Mouse (Mus musculus) hindbrain, embryonic 10.5 days (tissue): ENCODE measurements around the gene Ccl26. TPM values are rescaled to one million over a fixed set of nuclear protein-coding genes. Genes with fewer than 3 reads are reported as not detected.
"Not testable (repeated sequence)": the region's sequence is repeated elsewhere in the genome, so short reads cannot be mapped to it uniquely, and the experiment has no call there.

Experiments used
- DNase-seq: peaks from one replicate; pipeline ENCODE4 v3.0.0-alpha.2; 2017; ENCODE audit warnings: low spot score
- H3K27ac ChIP-seq: fragments of 300-500 bp; sonication (generic); 2 replicates; pipeline ENCODE4 v1.5.1; 2016; ENCODE audit warnings: mild to moderate bottlenecking, moderate library complexity
- H3K27me3 ChIP-seq: fragments of 300-500 bp; sonication (generic); 2 replicates; pipeline ENCODE4 v1.6.1; 2016; ENCODE audit warnings: mild to moderate bottlenecking; ENCODE audit not compliant: poor library complexity, insufficient read depth, severe bottlenecking
- H3K36me3 ChIP-seq: fragments of 300-500 bp; sonication (generic); 2 replicates; pipeline ENCODE4 v1.6.1; 2016; ENCODE audit warnings: mild to moderate bottlenecking, moderate library complexity
- H3K4me1 ChIP-seq: fragments of 300-500 bp; sonication (generic); replicated peaks from 2 replicates; pipeline ENCODE4 v1.6.1; 2016; ENCODE audit warnings: mild to moderate bottlenecking
- H3K4me3 ChIP-seq: fragments of 300-500 bp; sonication (generic); 2 replicates; pipeline ENCODE4 v1.5.1; 2016; ENCODE audit warnings: mild to moderate bottlenecking, moderate library complexity
- H3K9me3 ChIP-seq: fragments of 300-500 bp; sonication (generic); 2 replicates; pipeline ENCODE4 v1.6.1; 2016; ENCODE audit warnings: mild to moderate bottlenecking, moderate library complexity
- WGBS: fragments of 180-500 bp; shearing (Covaris S2); methylation state at CpG from one replicate; pipeline ENCODE4 v1.1.7; 2016; 5-methylcytosine and 5-hydroxymethylcytosine counted together
- polyA plus RNA-seq: library from polyadenylated mRNA; unstranded; fragments of >200 nt; fragmentation: Nextera tagmentation; extraction: Ambion mirVana; gene quantifications from 2 replicates; pipeline ENCODE4 v1.2.1, GENCODE M21; 2016

Ccl26 gene
- not detected in 2 replicates for polyA plus RNA-seq

DNA sequence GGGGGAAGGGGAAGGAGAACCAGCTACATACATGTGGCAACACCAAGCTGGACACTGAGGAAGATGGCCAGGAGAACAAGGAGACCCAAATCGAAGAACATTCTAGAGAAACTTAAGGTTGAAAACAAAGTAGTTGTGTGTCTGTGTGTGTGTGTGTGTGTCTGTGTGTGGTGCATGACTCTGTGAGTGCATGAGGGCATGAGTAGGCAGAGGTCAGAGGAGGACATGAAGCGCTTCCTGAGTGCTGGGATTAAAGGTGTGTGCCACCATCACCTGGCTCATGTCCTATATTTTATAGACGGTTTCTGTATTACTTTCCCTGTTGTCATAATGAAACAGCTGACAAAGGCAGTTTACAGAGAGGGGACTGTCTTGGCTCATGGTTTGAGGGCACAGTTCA lies at the start of gene Ccl26:
TSS of gene Ccl26 (minus strand) at position 101 of the 400 bp plus-strand sequence.
- H3K4me1 ChIP-seq = no peaks in the 10 kb centered on the region
- no peaks in the 10 kb centered on the region for H3K27me3 ChIP-seq
- H3K36me3 ChIP-seq = no peaks in the 10 kb centered on the region
- whole genome bisulfite sequencing = 91% methylated on average over 3 of the region's 3 CpGs
- no peak for DNase-seq
- no peaks in the 10 kb centered on the region for H3K9me3 ChIP-seq
- no peak within 1 kb of the TSS for H3K27ac ChIP-seq
- no peak within 1 kb of the TSS for H3K4me3 ChIP-seq

DNA sequence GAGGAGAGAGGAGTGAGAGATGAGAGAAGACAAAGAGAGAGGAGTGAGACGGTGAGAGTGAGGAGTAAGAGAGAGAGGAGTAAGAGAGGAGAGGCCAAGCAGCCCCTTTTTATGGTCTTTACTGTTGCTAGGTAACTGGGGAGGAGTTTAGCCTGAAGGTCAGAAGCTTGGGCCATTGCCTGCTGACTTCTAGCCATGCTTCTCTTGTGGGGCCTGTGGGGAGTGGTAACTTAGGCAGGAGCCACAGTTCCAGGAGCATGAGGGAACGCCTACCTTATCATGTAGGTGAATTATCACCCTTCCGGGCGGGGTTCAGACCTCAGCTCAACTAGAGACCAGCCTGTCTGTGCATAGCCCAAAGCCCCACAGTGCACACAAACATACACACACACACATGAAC lies 46.4 kb upstream of the Ccl26 start:
- H3K9me3 ChIP-seq = 0 out of 2 replicates have a peak, but pooled peaks cover 2% of the 10 kb centered on the region
- no peaks in the 10 kb centered on the region for H3K27me3 ChIP-seq
- no peak overlapping the region for H3K4me3 ChIP-seq
- no peaks in the 10 kb centered on the region for H3K4me1 ChIP-seq
- no peak for DNase-seq
- no peak overlapping the region for H3K27ac ChIP-seq
- no peaks in the 10 kb centered on the region for H3K36me3 ChIP-seq
- WGBS = 79% methylated on average over 4 of the region's 4 CpGs

DNA sequence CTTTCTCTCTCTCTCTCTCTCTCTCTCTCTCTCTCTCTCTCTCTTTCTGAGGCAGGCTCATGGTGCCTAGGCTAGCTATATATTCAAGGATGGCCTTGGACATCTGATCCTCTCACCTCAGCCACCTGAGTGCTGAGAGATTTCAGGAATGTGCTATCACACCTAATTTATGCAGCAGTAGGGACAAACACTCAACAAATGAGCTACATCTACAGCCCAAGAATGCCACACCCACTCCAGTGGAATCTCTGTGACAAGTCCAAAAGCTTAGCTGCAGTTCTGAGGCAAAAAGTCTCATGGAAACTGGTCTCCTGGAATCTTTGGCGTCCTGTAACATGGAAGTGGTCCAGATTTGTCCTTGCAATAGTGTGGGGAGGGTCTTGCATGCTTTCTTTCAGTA lies 44.2 kb upstream of the Ccl26 start:
- H3K27ac ChIP-seq = no peak overlapping the region
- no peak overlapping the region for H3K4me3 ChIP-seq
- peaks cover 8% of the 10 kb centered on the region for H3K9me3 ChIP-seq
- H3K27me3 ChIP-seq = no peaks in the 10 kb centered on the region
- DNase-seq = no peak
- 55% methylated on average over 1 of the region's 1 CpGs for WGBS
- no peaks in the 10 kb centered on the region for H3K4me1 ChIP-seq
- no peaks in the 10 kb centered on the region for H3K36me3 ChIP-seq

DNA sequence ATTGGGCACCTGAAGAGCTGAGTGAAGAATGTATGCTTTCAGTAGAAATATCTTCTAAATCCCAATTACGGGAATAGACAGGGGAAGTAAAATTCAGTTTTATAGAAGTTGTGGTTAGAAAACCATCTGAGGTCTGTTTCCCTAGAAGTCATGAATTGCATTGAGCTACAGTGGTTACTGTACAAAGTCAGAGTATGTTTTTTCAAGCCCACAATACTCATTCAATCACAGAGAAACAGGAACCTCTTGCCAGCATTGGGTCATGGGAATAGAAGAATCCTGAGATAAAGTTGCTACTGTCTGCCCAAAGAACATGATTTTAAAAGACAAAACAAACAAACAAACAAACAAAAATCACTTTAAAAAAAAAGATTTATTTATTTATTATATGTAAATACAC lies 43.3 kb upstream of the Ccl26 start:
- not testable (repeated sequence) for H3K4me3 ChIP-seq, H3K4me1 ChIP-seq, H3K27me3 ChIP-seq, DNase-seq, H3K9me3 ChIP-seq, H3K36me3 ChIP-seq, H3K27ac ChIP-seq
- no CpG with 5 or more reads among the region's 1 CpGs for WGBS

DNA sequence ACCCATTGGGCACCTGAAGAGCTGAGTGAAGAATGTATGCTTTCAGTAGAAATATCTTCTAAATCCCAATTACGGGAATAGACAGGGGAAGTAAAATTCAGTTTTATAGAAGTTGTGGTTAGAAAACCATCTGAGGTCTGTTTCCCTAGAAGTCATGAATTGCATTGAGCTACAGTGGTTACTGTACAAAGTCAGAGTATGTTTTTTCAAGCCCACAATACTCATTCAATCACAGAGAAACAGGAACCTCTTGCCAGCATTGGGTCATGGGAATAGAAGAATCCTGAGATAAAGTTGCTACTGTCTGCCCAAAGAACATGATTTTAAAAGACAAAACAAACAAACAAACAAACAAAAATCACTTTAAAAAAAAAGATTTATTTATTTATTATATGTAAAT lies 41.3 kb upstream of the Ccl26 start:
- H3K27me3 ChIP-seq, H3K4me3 ChIP-seq, H3K4me1 ChIP-seq, H3K9me3 ChIP-seq, H3K36me3 ChIP-seq, DNase-seq, H3K27ac ChIP-seq: not testable (repeated sequence)
- WGBS = no CpG with 5 or more reads among the region's 1 CpGs

DNA sequence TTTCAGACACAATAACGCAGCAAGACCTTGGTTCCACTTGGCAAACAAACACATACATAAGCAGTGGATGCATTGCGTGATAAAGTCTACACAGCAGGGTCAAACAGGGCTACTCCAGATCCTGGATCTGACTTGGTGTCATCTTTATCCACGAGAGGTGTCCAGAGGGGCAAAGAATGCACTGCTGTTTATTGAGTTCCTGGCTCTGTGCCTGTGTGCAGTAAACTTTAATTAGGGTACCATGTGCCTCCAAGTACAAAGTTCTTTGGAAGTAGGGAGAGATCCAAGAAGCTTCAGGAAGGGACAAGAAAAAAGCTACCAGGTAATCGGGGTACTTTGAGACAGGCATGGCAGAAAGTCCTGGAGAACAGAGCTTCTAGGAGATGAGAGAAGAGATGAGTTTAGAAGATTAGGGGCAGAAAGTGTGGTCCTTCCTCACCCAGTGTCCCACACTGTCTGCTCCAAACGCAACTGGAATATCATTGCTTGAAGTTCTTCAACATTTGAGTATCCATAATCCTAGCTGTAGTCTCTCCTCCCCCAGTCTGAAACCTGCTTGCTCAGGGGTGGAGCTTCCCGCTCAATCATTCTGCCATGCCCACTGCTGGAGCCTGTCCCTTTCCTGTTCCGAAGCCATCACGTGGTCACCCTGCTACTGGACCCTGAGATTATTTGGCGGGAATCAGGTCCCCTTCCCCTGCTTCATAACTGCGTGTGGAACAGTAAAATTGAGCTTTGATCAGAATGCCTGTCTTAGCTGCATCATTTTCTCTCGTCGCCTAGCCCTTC lies 26.8 kb upstream of the Ccl26 start:
- Histone ChIP-seq H3K36me3 (no peaks in the 10 kb centered on the region), H3K27me3 (no peaks in the 10 kb centered on the region), H3K9me3 (peaks cover 16% of the 10 kb centered on the region), H3K27ac (no peak overlapping the region), H3K4me1 (peaks cover 6% of the 10 kb centered on the region; the same call in 1 of the 2 replicates), H3K4me3 (no peak overlapping the region)
- WGBS = 80% methylated on average over 12 of the region's 12 CpGs
- DNase-seq = no peak

DNA sequence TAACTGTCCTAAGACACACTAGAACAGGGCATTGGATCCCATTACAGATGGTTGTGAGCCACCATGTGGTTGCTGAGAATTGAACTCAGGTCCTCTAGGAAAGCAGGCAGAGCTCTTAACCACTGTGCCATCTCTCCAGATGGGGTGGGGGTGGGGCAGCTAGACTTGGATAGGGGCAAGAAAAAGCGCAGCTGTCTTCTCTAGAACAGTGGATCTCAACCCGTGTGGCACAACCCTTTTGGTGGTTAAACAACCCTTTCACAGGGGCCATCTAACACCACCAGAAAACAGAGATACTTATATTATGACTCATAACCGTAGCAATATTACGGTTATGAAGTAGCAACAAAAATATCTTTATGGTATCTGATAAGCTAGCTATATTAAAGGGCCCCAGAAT lies 24.4 kb upstream of the Ccl26 start:
- H3K36me3 ChIP-seq = no peaks in the 10 kb centered on the region
- peaks cover 16% of the 10 kb centered on the region for H3K9me3 ChIP-seq
- no peak overlapping the region for H3K27ac ChIP-seq
- H3K27me3 ChIP-seq = no peaks in the 10 kb centered on the region
- peaks cover 6% of the 10 kb centered on the region; the same call in 1 of the 2 replicates for H3K4me1 ChIP-seq
- H3K4me3 ChIP-seq = no peak overlapping the region
- DNase-seq = no peak
- WGBS = 88% methylated on average over 4 of the region's 4 CpGs

DNA sequence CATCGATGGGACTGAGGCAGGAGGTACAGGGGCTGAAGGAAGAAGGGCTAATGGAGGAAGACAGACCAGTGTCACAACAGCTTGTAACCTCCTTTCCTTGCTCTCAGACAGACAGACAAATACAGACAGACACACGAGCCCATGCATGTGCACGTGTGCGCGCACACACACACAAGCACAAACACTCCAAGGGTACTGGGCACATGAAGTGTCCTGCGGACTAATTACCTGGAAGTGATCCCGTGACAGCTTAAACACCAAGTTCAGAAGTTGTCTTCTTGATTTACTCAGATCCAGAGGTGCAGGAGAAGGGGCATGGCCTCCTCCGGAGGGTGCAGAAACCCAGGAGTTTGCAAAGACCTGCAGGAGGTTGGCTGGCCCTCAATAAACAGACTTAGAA lies 22.3 kb upstream of the Ccl26 start:
- no peaks in the 10 kb centered on the region for H3K27me3 ChIP-seq
- no peaks in the 10 kb centered on the region for H3K36me3 ChIP-seq

DNA sequence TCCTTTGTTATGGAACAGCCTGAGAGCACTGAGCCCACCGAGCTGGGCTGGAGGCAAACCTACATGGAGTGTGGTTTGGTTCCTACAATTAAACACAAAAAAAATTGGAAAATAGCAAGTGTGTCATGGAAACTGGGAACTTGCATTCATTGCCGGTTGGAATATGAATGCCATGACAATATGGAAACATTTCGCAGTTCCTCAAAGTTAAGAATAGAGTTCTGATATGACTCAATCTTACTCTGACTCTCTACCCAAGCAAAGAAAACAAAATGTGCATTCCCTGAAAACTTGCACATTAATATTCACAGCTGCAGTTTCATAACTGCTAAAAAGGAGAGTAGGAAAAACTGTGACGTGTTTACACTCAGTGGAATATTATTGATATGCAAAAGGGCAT lies 19.0 kb upstream of the Ccl26 start:
- H3K27ac ChIP-seq = no peak overlapping the region
- no peaks in the 10 kb centered on the region for H3K36me3 ChIP-seq
- 85% methylated on average over 4 of the region's 4 CpGs for WGBS
- H3K27me3 ChIP-seq = no peaks in the 10 kb centered on the region
- no peak for DNase-seq
- no peak overlapping the region for H3K4me3 ChIP-seq
- no peaks in the 10 kb centered on the region for H3K9me3 ChIP-seq
- H3K4me1 ChIP-seq = peaks cover 6% of the 10 kb centered on the region; the same call in 1 of the 2 replicates

More for the DNA sequence above, 22.3 kb upstream of the Ccl26 start:
- H3K4me1 ChIP-seq = peaks cover 6% of the 10 kb centered on the region; the same call in 1 of the 2 replicates
- WGBS = 86% methylated on average over 8 of the region's 8 CpGs
- no peak for DNase-seq
- H3K27ac ChIP-seq = no peak overlapping the region
- no peak overlapping the region for H3K4me3 ChIP-seq
- peaks cover 4% of the 10 kb centered on the region; the same call in 1 of the 2 replicates for H3K9me3 ChIP-seq

DNA sequence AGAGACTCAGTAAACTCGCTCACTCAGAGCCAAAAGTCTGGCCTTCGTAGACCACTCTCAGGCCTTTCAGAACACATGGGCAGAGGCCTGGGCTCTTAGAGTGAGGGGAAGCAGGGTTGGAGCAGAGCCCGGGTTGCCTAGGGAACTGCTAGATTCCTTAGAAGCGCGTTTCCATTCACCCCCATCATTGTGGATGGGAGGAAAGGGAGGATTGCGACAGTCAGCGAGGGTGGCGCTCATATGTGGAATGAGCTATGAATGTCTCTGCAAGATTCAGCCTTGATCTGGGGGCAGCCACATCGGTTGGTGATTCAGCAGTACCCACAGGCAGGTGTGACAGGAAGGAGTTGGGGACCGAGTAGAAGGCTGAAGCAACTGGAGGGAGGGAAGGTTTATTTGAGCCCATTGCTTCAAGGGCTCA lies 16.0 kb upstream of the Ccl26 start:
- Histone ChIP-seq H3K27me3 (no peaks in the 10 kb centered on the region), H3K4me3 (no peak overlapping the region), H3K27ac (no peak overlapping the region), H3K9me3 (no peaks in the 10 kb centered on the region), H3K36me3 (no peaks in the 10 kb centered on the region), H3K4me1 (no peaks in the 10 kb centered on the region)
- 87% methylated on average over 10 of the region's 10 CpGs for WGBS
- no peak for DNase-seq

DNA sequence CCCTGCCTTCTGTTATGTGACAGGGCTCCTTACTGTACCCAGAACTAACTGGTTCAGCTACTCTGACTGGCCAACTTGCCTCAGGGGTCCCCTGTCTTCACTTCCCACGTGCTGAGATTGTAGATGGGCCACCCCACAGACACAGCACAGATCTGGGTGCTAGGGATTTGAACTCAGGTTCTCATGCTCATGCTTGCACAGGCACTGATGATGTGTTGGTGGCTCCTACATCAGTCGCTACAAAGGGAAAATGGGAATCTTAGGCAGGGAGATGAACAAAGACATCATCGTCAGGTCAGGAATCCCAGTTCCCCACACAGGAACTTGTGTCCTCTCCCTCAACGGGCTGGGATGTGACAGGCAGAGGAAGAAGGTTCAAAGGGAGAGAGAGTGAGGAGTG lies 12.7 kb upstream of the Ccl26 start:
- H3K9me3 ChIP-seq = no peaks in the 10 kb centered on the region
- H3K36me3 ChIP-seq = no peaks in the 10 kb centered on the region
- no peaks in the 10 kb centered on the region for H3K27me3 ChIP-seq
- WGBS = 69% methylated on average over 4 of the region's 4 CpGs
- H3K4me1 ChIP-seq = no peaks in the 10 kb centered on the region
- no peak for DNase-seq
- H3K27ac ChIP-seq = no peak overlapping the region
- H3K4me3 ChIP-seq = no peak overlapping the region

DNA sequence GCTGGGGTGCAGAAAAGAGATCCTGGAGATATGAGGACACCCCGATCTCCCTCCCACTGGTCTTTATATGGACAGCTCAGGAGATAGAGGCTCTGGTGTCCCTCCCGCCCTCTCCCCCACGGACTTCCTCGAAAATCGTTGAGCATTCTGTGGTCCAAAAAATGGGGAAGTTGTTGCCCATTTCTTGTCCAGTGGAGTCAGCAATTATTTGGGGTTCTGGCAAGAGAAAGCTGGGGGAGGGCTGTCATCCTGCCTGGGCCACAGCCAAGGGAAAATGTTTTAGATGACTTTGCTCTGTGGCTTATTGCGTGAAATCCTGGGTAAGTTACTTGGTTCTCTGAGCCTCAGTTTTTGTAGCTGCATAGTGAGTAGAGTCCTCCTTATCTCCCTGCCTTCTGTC lies 9.6 kb upstream of the Ccl26 start, which contains the start of gene Ccl24:
TSS of gene Ccl24 (minus strand) at position 44 of the 400 bp plus-strand sequence.
- Histone ChIP-seq H3K27me3 (no peaks in the 10 kb centered on the region), H3K4me1 (no peaks in the 10 kb centered on the region), H3K27ac (no peak within 1 kb of the TSS), H3K36me3 (no peaks in the 10 kb centered on the region), H3K9me3 (no peaks in the 10 kb centered on the region), H3K4me3 (no peak within 1 kb of the TSS)
- 91% methylated on average over 6 of the region's 6 CpGs for WGBS
- DNase-seq = no peak

DNA sequence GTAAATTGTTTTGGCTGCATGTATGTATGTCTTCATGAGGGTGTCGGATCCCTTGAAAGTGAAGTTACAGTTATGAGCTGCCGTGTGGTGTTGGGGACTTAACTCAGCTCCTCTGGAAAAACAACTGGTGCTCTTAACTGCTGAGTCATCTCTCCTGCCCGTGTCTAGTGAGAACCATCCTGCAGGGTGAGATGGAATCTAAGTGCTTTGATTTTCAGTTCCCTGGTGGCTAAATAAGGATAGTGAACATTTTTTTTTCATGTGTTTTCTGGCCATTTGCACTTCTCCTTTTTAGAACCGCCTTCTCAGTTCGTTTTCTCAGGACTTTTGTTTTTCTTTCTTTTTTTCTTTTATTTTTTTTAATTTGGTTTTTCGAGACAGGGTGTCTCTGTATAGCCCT lies 5.3 kb upstream of the Ccl26 start:
- Histone ChIP-seq H3K9me3 (no peaks in the 10 kb centered on the region), H3K27ac (no peak overlapping the region), H3K4me1 (no peaks in the 10 kb centered on the region), H3K27me3 (no peaks in the 10 kb centered on the region), H3K36me3 (no peaks in the 10 kb centered on the region), H3K4me3 (no peak overlapping the region)
- no peak for DNase-seq
- WGBS = 77% methylated on average over 6 of the region's 6 CpGs
